Mouse (Mus musculus) cerebellum, adult 9-10 months (tissue): Measurements from ENCODE around the gene Hic1.

Experiments
- DNase-seq: peaks from one replicate; pipeline ENCODE4 v3.0.0; 2022

Hic1 gene

DNA sequence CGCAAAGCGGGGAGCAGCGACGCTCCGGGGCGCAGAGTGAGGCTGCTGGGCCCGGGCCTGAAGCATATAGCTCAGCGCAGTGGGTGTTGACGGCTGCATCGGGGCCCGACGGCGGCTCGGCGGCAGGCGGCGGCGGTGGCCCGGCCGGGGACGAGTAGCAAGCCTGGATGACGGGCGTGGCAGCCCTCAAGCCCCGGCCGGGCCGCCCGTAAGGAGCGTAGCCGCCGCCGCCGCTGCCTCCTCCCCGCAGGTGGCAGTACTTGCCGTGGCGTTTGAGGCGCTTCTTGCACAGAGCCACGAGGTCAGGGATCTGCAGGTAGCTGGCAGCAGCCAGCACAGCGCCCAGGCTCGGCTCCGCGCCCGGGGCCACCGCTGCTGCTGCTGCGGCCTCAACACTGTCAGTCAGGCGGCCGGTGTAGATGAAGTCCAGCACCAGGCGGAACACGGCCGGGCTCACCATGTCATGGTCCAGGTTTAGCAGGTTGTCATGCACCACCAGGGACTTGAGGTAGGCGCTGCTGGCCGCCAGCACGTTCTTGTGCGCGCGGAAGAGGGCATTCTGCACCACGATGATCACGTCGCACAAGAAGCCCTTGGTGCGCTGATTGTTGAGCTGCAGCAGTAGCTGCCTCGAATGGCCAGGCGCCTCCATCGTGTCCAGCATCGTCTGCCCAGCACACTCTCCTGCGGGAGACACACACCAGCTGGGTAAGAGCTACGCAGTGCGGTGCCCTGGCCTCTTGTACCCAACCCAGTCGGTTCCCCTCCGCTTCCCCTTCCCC is 2.3 kb downstream of the Hic1 start:
- no peak for DNase-seq

DNA sequence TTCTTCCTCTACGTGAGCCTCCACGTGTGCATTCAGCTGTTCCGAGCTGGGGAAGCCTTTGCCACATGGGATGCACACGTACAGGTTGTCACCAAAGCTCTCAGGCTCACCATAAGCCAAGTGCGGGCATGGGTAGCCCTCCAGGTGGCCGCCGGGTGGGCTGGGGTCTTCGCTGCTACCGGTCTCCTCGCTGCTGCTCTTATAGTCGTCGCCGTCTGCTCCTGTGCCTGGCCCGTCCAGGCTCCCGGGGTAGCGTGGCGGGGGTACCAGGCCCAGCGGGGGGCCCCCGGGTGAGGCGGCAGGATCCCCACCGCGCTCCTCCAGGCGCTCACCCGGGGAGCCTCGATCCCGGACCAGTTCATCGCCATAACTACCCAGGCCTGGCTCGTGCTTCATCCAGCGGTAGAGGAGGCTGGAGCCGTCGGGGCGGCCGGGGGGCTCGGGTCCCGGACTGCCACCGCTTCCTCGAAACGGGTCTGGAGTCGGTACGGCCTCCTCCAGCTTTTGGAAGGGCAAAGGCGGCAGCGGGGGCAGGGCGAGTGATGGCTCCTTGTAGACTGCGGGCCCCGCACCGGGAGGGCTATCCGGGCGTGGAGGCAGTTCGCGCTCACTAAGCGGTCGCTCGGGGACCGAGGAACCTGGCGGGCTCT is 3.0 kb downstream of the Hic1 start:
- DNase-seq, result no peak

DNA sequence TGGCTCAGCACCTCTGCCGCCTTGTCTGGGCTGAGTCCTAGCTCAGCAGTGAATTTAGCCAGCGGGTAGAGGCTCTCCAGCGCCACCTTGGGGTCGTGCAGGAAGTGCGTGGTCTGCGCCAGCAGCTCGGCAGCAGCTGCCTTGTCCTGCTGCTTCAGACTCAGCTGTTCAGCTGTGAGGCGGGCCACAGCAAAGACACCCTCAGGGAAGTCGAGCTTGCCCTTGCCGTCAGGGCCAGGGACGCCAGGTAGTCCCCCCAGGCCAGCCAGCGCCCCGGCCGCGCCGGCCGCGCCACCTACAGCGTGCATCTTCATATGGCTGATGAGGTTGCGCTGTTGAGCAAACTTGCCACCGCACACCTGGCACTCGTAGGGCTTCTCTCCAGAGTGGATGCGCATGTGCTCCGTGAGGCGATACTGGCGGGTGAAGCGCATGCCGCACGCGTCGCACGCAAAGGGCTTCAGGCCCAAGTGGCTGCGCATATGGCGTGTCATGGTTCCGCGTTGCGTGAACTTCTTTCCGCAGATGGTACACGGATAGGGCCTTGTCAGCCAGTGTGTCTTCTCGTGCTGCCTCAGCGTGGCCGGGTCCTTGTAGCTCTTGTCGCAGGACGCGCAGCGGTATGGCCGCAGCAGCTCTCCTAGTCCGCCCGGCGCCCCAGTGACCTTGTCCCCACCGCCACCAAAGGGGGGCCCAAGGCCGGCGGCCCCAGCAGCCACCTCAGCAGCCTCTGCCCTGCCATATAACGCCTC is 3.7 kb downstream of the Hic1 start:
- DNase-seq, result no peak

DNA sequence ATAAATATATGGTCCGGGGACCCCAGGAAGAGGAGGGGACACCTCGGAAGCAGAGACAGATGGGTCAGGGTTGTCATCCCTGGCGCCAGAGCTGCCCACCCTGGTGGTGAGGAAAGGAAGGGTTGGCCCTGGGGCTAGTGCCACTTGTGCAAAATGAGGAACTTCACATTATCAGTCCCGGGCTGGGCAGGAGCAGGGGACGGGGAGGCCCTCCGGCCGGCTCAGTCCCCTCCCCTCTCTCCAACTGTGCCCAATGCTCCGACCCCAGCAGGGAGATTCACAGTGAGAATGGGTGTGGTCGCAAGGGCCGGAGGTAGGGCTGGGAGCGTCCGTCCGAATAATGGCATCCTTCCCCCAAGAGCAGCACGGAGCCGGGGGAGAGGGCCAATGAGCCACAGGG is 4.6 kb downstream of the Hic1 start:
- DNase-seq, result no peak

DNA sequence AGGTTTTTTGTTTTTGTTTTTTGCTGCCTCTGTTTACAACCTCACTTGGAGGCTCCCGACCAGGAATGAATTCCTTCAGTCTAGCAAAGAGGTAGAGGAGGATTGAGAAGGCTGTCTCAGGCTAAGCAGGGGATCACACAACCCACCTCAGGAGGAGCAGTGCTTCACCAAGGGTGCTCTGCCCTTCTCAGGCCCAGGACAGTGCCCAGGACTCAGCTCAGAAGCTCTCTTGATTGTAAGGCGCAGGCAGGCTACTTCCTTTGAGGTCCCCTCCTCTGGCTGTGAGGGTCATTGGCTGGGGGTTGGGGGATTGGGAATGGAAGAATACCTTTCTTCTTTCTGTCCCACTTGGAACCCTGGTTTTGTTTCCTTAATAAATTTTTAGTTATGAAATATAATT is 5.3 kb downstream of the Hic1 start:
- no peak for DNase-seq

DNA sequence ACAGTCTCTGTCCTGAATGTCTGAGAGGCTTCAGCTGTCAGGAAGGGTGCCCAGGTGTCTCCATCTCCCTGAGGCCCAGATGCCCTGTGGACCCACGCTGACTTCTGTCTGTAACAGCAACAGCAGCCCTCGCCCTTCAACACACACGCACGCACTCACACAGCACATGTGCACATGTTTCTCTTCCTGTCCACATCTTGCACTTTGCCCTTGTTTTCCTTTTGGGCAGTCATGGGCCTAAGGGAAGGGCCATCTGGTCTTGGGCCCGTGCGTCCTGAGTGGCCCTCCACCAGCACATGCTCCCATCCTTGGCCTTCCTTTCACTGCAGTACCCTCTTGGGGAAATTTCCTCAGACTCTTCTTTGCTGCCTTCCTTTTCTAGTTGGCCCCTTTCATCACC is 5.9 kb downstream of the Hic1 start:
- DNase-seq, result no peak

DNA sequence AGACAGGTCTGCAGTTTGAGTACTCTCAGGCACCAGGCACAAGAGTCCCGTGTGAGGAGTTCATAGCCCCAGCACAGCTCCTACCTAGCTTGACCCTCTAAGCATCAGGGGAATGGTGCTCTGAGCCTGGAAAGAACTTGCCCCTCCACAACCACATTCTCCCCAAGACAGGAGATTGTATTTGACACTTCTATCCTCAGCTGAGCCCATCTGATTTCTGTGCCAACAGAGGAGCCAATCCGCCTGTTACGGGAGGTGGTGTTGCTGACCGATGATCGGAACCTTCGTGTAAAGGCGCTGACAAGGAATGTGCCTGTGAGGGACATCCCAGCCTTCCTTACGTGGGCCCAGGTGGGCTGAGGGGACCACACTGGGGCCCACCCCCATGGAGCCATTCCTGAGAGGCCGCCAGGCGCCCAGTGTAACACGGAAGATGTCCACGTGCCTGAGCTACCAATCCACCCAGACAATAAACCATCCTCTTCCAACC is 6.7 kb downstream of the Hic1 start:
- no peak for DNase-seq

DNA sequence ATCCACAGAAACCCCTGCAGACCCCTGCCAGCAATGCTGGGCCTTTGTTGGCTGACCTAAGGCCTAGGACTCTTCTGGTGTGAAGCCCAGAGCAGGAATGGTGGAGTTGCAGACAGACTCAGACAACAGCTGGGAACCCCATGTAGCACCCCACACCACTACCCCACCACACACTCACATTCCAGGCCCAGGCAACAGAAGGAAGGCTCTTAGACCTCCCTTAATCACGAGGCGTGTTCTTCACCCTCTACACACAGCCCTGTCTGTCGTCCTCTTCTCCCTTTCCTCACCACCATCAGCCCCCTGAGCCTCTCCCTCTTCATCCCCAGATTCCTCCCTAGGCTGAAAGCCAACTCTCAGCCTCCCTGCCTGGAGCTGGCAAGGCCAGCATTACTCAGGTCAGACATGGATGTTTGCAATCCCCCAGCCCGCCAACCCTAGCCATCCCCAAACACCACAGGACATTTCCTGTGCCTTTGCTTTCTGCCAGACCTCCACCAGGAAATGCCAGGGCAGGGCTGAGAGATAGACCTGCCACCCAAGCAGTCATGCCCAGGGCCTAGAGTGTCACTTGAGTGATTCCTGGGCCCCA is 7.8 kb downstream of the Hic1 start:
- DNase-seq, result no peak

DNA sequence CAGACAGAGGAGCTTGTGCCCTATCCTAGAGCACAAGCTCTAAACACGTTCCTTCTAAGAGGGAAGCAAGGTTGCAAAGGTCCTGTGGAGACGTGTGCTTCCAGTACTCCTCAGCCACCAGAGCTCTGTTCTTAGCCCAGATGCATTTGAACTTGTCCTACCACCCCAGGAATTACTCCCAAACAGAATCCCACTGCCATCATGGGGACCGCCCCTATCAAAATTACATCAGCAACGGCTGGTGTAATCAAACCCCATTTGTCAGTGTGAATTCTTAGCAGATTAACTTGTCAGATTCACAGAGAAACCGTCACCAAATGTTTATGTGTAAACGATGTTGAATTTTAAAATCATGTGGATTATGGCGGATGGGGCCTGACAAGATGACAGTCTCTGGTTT is 8.4 kb downstream of the Hic1 start:
- no peak for DNase-seq

DNA sequence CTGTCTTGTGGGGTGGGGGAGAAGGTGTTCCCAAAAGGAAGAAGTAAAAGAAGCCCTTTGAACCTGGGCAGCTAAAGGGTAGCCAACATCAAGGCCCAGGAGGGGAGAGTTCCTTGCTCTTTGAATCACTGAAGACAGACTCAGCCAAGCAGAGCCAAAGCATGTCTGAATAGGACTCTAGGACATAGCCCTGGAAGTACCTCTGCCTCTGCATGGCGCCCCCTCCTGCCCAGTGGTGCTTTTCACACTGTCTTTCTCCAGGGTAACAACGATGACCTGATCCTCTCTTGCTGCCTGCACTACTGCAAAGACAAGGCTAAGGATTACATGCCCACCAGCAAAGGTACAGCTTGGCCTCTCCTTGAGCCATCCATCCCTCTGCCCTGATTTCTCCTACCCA is 9.8 kb downstream of the Hic1 start:
- DNase-seq, result no peak

DNA sequence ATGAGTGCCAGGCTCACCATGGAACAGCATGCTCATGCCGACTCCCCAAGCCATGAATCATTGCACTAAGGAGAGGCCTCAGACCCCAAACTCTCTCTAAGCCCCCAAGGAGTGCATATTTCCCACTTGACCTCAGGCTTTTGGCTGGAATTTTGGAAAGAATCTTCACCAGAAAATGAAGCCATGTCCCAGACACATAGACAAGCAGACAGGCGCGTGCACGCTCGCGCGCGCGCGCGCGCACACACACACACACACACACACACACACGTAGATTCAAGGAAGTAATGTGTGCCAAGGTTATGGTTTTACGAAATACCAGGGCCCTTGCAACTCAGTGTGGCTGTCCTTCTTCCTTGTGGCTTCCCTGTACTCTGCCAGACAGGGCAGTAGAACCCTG is 10.9 kb downstream of the Hic1 start:
- DNase-seq, result no peak

DNA sequence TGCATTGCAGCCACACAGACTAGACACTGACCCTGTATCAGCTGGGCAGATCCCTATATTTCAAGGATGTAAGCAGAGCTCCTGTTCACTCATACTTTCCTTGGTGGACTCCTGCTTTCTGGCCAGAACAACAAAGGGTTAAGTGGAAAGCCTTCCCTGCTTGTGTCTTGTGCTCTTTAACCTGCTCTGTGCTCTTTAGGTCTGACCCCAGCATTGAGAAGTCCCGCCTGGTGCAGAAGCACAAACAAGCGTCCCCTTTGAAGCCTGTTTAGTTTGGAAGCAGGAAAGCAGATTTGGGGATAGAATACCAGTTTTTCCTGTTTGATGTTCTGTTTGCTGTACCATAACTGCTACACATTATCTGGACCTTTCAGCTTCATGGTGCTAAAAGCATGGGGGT is 11.4 kb downstream of the Hic1 start:
- DNase-seq, result no peak

DNA sequence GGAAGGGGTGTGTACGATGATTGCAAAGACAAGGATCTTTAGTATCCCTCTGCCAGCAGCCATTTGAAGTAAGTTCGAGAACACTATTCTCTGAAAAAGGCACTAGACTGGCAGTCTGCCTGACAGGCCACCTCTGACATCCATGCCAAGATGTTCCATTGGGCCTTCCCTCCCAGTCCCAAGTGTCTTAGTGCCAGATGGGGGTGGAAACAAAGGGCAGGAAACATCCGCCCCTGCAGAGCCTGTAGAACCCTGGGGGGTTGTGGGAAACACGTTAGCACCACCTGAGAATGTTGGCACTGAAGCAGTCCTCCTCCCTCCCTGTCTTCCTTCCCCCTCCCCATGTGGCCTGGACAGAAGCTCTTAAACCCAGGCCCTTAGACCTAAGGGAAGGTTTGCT is 12.3 kb downstream of the Hic1 start:
- DNase-seq, result no peak

DNA sequence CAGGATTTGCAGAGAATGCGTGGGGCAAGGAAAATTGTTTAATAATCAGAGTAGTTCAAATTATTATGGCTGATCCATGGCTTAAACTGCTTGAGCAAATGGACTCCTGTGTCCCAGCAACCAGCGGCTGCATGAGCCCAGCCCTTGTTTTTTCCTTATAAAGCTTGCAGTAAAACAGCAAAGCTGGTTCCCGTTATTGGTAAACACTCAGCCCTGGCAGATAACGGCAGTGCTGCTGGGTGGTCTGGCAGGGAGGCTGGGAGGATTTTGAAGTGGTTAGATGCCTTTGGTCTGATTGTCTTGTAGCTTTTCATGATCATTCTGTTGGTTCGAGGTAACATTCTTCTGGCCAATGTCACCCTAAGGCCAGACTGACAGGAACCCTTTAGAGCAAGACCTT is 12.9 kb downstream of the Hic1 start:
- DNase-seq, result no peak

DNA sequence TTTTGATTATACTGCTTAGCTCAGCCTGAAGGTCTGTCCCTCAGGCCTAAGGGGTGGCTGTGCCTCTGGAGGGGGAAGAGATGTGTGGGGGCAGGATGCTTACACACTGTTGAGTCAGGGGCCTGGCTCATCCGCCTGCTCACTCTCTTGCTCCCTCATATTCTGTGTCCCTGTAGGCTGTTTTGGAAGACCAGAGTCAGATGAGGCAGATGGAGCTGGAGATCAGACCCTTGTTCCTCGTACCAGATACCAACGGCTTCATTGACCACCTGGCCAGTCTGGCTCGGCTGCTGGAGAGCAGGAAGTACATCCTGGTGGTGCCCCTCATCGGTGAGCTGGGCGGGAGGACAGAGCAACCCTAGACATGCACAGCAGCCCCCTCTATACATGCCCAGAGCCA is 13.3 kb downstream of the Hic1 start:
- no peak for DNase-seq

DNA sequence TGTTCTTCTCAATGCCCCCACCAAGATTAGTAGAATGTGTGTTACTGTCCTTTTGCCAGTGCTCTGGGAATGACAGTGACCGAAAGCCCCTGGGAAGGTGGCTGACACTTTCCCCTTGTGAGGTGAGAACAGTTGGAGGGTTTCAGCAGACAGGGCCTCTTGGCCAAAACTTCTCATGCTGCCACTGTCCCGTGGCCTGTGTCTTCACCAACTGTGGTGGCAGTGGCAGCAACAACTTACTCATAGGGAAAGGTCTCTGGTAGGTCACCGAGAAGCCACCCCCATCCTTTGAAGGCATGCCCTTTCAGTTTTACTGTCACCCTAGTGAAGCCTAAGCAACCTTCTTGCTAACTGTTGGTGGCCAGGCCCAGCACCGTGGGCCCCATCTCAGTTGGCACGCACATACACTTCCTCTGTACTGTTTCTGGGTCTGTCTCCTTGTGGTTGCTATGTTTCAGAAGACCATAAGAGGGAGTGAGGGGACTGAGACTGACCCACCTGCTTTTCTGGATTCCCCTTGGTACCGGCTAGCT is 15.2 kb downstream of the Hic1 start:
- DNase-seq, result no peak

DNA sequence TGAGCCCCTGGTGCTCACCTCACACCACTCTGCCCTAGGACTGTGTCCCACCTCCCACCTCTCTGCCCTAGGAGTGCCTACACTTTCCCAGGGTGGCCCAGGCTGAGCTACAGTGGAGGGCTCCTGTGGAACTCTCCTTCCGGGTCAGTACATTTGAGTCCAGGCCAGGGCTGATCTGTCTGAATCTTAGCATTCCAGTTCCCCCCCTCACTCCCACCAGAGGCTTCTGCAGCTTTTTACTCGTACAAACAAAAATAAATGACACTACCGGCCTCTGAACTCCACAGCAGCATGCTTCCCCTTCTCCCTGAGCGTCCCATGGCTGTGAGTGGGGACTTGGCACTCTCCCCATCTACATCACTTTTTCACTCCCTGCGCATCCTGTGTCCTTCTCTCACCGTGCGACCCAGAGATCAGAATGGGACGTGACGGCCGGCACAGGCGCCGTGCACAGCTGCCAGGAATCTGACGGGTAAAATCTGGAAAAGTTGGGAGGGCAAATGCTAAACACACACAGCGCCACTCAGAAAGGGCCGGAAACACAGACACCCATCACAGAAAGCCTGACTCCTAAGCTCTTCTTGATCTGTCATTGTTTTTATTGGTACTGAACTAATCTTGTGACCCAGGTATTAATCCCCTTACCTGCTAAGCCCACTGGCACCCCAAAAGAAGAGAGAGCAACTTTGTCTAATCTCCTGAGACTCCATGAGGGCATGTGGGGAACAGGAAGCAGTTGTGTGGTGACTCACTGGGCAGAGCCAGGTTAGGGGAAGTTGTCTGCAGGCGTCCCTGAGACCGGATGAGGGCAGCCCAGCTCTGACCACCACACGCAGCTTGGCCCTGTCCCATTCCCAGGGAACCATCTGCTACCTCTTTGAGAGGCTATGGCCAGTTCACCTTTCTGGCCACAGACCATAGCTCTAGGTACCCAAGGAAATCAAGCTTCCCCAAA is 16.4 kb downstream of the Hic1 start:
- DNase-seq, result peak; percentile 87

DNA sequence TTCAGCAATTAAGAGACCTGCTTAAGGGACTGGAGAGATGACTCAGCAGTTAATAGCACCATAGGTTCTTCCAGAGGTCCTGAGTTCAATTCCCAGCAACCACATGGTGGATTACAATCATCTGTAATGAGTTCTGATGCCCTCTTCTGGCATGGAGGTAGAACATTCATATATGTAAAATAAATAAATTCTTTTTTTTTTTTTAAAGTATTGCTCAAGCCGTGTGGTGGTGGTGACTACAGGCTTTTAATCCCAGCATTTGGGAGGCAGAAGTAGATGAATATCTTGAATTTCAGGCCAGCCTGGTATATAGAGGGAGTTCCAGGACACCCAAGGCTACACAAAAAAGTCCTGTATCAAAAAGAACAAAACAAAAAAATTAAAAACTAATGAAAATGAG is 19.0 kb downstream of the Hic1 start:
- no peak for DNase-seq

DNA sequence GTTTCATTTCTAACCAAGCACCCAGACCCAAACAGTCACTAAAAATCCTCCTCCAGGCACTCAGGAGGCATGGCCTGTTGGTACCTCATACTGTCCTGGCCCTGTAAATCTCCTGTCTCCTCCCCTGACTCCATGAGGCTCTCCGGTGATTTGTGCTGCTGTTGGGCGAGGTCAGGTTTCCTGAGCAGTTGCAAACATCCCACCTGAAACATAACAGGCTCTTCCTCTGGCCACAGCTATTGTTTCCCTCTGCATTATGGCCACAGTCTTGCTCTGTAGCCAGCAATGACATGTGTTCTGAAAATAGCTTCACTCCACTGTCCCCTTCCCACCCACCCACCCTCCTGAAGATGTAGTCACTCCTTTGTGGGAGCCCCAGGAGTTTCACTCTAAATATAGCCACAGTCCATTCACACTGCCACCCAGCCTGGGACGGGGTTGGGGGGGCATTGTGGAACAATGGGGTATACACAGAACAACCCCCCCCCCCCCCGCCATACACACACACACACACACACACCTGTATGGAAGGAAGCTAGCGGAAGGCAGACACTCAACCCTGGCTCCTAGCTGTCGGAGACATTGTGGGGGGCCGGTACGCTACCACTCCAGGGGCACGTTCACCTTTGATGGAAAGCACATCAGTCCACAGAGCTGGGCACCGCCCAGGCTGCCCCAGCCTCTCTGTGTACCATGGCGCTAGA is 20.8 kb downstream of the Hic1 start:
- DNase-seq, result no peak

DNA sequence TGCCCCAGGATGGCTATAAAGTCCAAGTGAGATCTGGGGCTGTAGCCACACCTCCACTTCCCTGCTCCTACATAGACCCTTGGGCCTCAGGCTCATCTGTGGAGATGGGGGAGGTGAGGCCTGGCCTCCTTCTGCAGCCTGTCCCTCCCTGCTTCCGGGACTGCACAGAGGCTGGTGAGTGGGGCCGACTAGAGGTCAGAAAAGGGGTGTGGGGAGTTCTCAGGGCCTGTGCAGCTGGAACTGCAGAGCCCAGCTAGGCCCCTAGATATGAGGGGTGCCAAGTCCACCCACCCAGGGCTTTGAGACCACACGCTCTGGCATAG is 21.5 kb downstream of the Hic1 start:
- DNase-seq, result no peak

DNA sequence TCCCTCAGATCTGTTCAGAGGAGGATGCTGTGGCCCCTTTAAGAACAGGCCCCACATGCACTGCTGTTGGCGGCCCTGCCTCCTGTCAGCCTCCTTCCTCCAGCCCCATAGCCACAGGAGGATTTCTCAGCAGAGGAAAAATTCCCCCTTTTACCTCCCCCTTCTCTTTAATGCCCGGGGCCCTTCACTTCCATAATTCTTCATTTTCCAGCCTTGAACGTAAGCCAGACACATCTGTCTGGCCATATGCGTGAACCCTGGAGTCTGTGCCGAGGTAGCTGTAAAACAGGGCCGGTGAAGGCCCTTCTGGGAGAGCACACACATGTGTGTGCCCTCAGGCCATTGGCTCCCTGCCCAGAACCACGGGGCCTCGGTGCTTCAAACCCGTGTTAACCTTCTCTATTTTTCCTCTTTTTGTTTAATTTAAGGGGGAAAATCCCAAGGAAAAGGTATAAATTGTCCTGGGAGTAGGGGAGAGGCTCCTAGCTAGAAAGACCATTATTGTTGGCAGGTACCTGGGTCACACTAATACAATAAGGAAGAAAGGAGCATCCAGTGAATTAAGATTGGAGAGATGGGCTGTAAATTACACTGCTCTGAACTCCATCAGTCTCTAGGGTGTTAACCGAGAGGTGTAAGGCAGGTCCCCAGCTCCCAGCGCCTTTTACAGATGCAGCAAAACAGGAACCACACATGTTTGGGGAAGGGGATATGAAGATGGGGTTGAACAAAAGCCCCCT is 22.0 kb downstream of the Hic1 start:
- no peak for DNase-seq
